Comparison of ENCODE assay signal across 7 mouse cellular contexts in genomic region chr9:114887699-114888098, GRCm38 (mm10). TPM values are rescaled to one million over a fixed set of nuclear protein-coding genes. Genes with fewer than 3 reads are reported as not detected.
A peak's percentile ranks its signal among the peaks of the same experiment; 100 is the strongest.
DNase-seq lines count a peak whose midpoint lies in the region; ATAC-seq and TF ChIP-seq lines count a peak whose summit lies in the region.

No protein-coding gene starts in this region.

- peaks cover 5% of the 10 kb centered on the region; the same call in 1 of the 2 replicates for H3K9me3 ChIP-seq in kidney, embryonic 16.5 days (ENCODE audit: low read length)
- H3K9me3 ChIP-seq in lung, embryonic 14.5 days (ENCODE audit: low read depth, low read length) = no peaks in the 10 kb centered on the region
- H3K9me3 ChIP-seq in forebrain, embryonic 15.5 days = no peaks in the 10 kb centered on the region

- 96% methylated on average over 3 of the region's 3 CpGs for WGBS in kidney, embryonic 16.5 days
- WGBS in lung, embryonic 14.5 days = 89% methylated on average over 3 of the region's 3 CpGs
- WGBS in forebrain, embryonic 15.5 days = 88% methylated on average over 3 of the region's 3 CpGs

- peak; percentile 70 for TF ChIP-seq CTCF in lung, embryonic 14.5 days (IDR thresholded peaks at IDR 0.05; ENCODE audit: low read depth)

- ATAC-seq in kidney, embryonic 16.5 days (ENCODE audit: low FRiP score, low TSS enrichment) = no peak
- no peak for ATAC-seq in lung, embryonic 14.5 days (ENCODE audit: insufficient read depth)
- ATAC-seq in forebrain, embryonic 15.5 days (replicated peaks) = no peak

- H3K4me2 ChIP-seq in kidney, embryonic 16.5 days (replicated peaks; ENCODE audit: low read depth, low read length) = no peak overlapping the region
- H3K4me2 ChIP-seq in lung, embryonic 14.5 days = no peak overlapping the region
- H3K4me2 ChIP-seq in forebrain, embryonic 15.5 days (replicated peaks) = no peak overlapping the region

- no peak overlapping the region for H3K27ac ChIP-seq in kidney, embryonic 16.5 days (ENCODE audit: low read length)
- H3K27ac ChIP-seq in lung, embryonic 14.5 days (ENCODE audit: low read depth) = no peak overlapping the region
- H3K27ac ChIP-seq in forebrain, embryonic 15.5 days (replicated peaks) = no peak overlapping the region

- peak; percentile 44 for DNase-seq in kidney, adult 18-20 months
- DNase-seq in ES-CJ7 (ENCODE audit: low read depth, low spot score) (peak; percentile 73), adipocyte (ENCODE audit: low spot score) (no peak)
- DNase-seq in brain, adult 2 months (ENCODE audit: low read depth, low spot score) = peak; percentile 65
- peak; percentile 60 for DNase-seq in lung, embryonic 14.5 days

- peaks cover 9% of the 10 kb centered on the region; the same call in 1 of the 2 replicates for H3K4me1 ChIP-seq in kidney, embryonic 16.5 days (ENCODE audit: insufficient read depth, low read length)
- H3K4me1 ChIP-seq in lung, embryonic 14.5 days (ENCODE audit: insufficient read depth) = no peaks in the 10 kb centered on the region
- 0 out of 2 replicates have a peak, but pooled peaks cover 3% of the 10 kb centered on the region for H3K4me1 ChIP-seq in forebrain, embryonic 15.5 days

- no peak overlapping the region for H3K4me3 ChIP-seq in kidney, embryonic 16.5 days (ENCODE audit: low read length)
- H3K4me3 ChIP-seq in lung, embryonic 14.5 days (ENCODE audit: low read depth, low read length) = no peak overlapping the region
- H3K4me3 ChIP-seq in forebrain, embryonic 15.5 days = no peak overlapping the region

- no peak overlapping the region for H3K9ac ChIP-seq in kidney, embryonic 16.5 days (replicated peaks; ENCODE audit: low read length)
- no peak overlapping the region for H3K9ac ChIP-seq in lung, embryonic 14.5 days
- H3K9ac ChIP-seq in forebrain, embryonic 15.5 days (replicated peaks) = no peak overlapping the region

- H3K36me3 ChIP-seq in kidney, embryonic 16.5 days (ENCODE audit: insufficient read depth, low read length) = no peaks in the 10 kb centered on the region
- no peaks in the 10 kb centered on the region for H3K36me3 ChIP-seq in lung, embryonic 14.5 days (ENCODE audit: insufficient read depth)
- H3K36me3 ChIP-seq in forebrain, embryonic 15.5 days = no peaks in the 10 kb centered on the region

- no peaks in the 10 kb centered on the region for H3K27me3 ChIP-seq in kidney, embryonic 16.5 days (ENCODE audit: insufficient read depth, low read length)
- no peaks in the 10 kb centered on the region for H3K27me3 ChIP-seq in lung, embryonic 14.5 days (ENCODE audit: insufficient read depth, low read length)
- H3K27me3 ChIP-seq in forebrain, embryonic 15.5 days = no peaks in the 10 kb centered on the region

RNA-seq across cellular contexts. Expression of gene Cmtm8, which starts 43.7 kb away (rescaled TPM):
- 39.6 and 42.2 TPM in 2 replicates for polyA plus RNA-seq in kidney, embryonic 16.5 days (2015; fragmentation: Nextera tagmentation; extraction: Ambion mirVana)
- polyA plus RNA-seq in lung, embryonic 14.5 days (2014; fragmentation: Nextera tagmentation; extraction: Ambion mirVana) = 75.4 and 81.5 TPM in 2 replicates
- 7.9 and 8.4 TPM in 2 replicates for polyA plus RNA-seq in forebrain, embryonic 15.5 days (2015; fragmentation: Nextera tagmentation; extraction: Ambion mirVana)

RNA-seq across cellular contexts. Expression of gene Gpd1l, which starts 46.1 kb away (rescaled TPM):
- 20.8 and 22.9 TPM in 2 replicates for polyA plus RNA-seq in kidney, embryonic 16.5 days (2015; fragmentation: Nextera tagmentation; extraction: Ambion mirVana)
- 13.0 and 13.9 TPM in 2 replicates for polyA plus RNA-seq in lung, embryonic 14.5 days (2014; fragmentation: Nextera tagmentation; extraction: Ambion mirVana)
- 29.9 and 30.9 TPM in 2 replicates for polyA plus RNA-seq in forebrain, embryonic 15.5 days (2015; fragmentation: Nextera tagmentation; extraction: Ambion mirVana)
